Mouse (Mus musculus) thymus, adult 2 months (tissue): ENCODE results near the gene Frmd4a.

ENCODE experiments used
- CTCF ChIP-seq: fragments of 200-500 bp; IDR thresholded peaks from 2 replicates; pipeline ENCODE4 v1.5.1; 2012; ENCODE audit warnings: mild to moderate bottlenecking, control low read depth, low read length, moderate library complexity, borderline replicate concordance; ENCODE audit not compliant: control insufficient read depth, poor library complexity, insufficient read depth; ENCODE audit errors: extremely low read depth
- POLR2A ChIP-seq: fragments of 200-500 bp; IDR thresholded peaks from 2 replicates; pipeline ENCODE4 v1.6.1; 2012; ENCODE audit warnings: mild to moderate bottlenecking, low read length, control low read depth, moderate library complexity; ENCODE audit not compliant: control insufficient read depth, poor library complexity, insufficient read depth; ENCODE audit errors: extremely low read depth

GRCm38 (mm10) chr2:4293726-4294125, 276.2 kb downstream of the Frmd4a start:
- TF ChIP-seq POLR2A: no peak
- TF ChIP-seq CTCF: no peak
